In genomic region chr16:96689419-96689818, GRCm38 (mm10) we compare ENCODE assay signal across 22 mouse cellular contexts.
"Had no signal": no experiment of that assay in that cellular context is flagged by ENCODE, and none has a peak within 500 bp of the region (broad histone marks: within the 10 kb centered on the region; RNA-seq: fewer than 3 reads in every experiment).

No protein-coding gene starts in this region.

- H3K9ac ChIP-seq: limb, embryonic 13.5 days; liver, embryonic 12.5 days; liver, embryonic 15.5 days; lung, embryonic 15.5 days; midbrain, embryonic 13.5 days; neural tube, embryonic 13.5 days had no signal

- H3K36me3 ChIP-seq: limb, embryonic 13.5 days; liver, embryonic 12.5 days; liver, embryonic 15.5 days; lung, embryonic 15.5 days; midbrain, embryonic 13.5 days; neural tube, embryonic 13.5 days had no signal

- DNase-seq: kidney, adult 18-20 months; kidney, adult 9 months; kidney, postnatal 14 days; kidney, postnatal 4 days; left cerebral cortex, postnatal 4 days; liver; lung, adult 18-20 months; lung, postnatal 10 days; lung, postnatal 4 days; retina, postnatal 1 day; right cerebral cortex, postnatal 25 days; thymus, adult 2 months; thymus, postnatal 14 days; thymus, postnatal 4 days had no signal

- H3K27ac ChIP-seq: limb, embryonic 13.5 days; liver, embryonic 12.5 days; liver, embryonic 15.5 days; lung, embryonic 15.5 days; neural tube, embryonic 13.5 days had no signal

- H3K27me3 ChIP-seq: limb, embryonic 13.5 days; liver, embryonic 12.5 days; liver, embryonic 15.5 days; lung, embryonic 15.5 days; midbrain, embryonic 13.5 days; neural tube, embryonic 13.5 days had no signal

- H3K4me2 ChIP-seq: limb, embryonic 13.5 days; liver, embryonic 12.5 days; liver, embryonic 15.5 days; lung, embryonic 15.5 days; midbrain, embryonic 13.5 days; neural tube, embryonic 13.5 days had no signal

- ATAC-seq: liver, embryonic 12.5 days had no signal

- H3K4me3 ChIP-seq: limb, embryonic 13.5 days; liver, embryonic 12.5 days; liver, embryonic 15.5 days; lung, embryonic 15.5 days; midbrain, embryonic 13.5 days; myocyte; neural tube, embryonic 13.5 days had no signal

- H3K4me1 ChIP-seq: limb, embryonic 13.5 days; liver, embryonic 12.5 days; liver, embryonic 15.5 days; lung, embryonic 15.5 days; megakaryocyte, embryonic 14.5 days; neural tube, embryonic 13.5 days had no signal

- H3K9me3 ChIP-seq: limb, embryonic 13.5 days; liver, embryonic 12.5 days; liver, embryonic 15.5 days; lung, embryonic 15.5 days; megakaryocyte, embryonic 14.5 days; midbrain, embryonic 13.5 days; neural tube, embryonic 13.5 days had no signal
